Comparison of ENCODE assay signal across 8 mouse cellular contexts in genomic region chr8:126497541-126498428, GRCm38 (mm10). TPM values are rescaled to one million over a fixed set of nuclear protein-coding genes. Genes with fewer than 3 reads are reported as not detected.
DNase-seq lines count a peak whose midpoint lies in the region; ATAC-seq and TF ChIP-seq lines count a peak whose summit lies in the region.

No protein-coding gene starts in this region.

- H3K27ac ChIP-seq in gastrocnemius, adult 2 months = peak overlapping the region; percentile 97
- H3K27ac ChIP-seq in hindbrain, postnatal 0 days = peak overlapping the region; percentile 88
- H3K27ac ChIP-seq in left cerebral cortex, adult 2 months = peak overlapping the region; percentile 93

- intact Hi-C loops in gastrocnemius, adult 2 months (cut with DNase I) = loop anchor here (1.0 to 5.0 kb wide), 7 partner anchors 69 to 475 kb away; partner anchors contain the start of gene Rbm34
- intact Hi-C loops in left cerebral cortex, adult 2 months (cut with DNase I) = loop anchor here (1.0 to 5.0 kb wide), 7 partner anchors 20 to 475 kb away; partner anchors contain the start of gene Rbm34

- H3K36me3 ChIP-seq in hindbrain, postnatal 0 days (ENCODE audit: insufficient read depth, low read length) = no peaks in the 10 kb centered on the region

- H3K9me3 ChIP-seq in hindbrain, postnatal 0 days (ENCODE audit: low read length) = no peaks in the 10 kb centered on the region

- WGBS in hindbrain, postnatal 0 days = 3% methylated on average over 27 of the region's 27 CpGs

- H3K27me3 ChIP-seq in hindbrain, postnatal 0 days (ENCODE audit: insufficient read depth, low read length) = no peaks in the 10 kb centered on the region

- no peaks in the 10 kb centered on the region for H3K4me1 ChIP-seq in hindbrain, postnatal 0 days (ENCODE audit: insufficient read depth, low read length)

- ATAC-seq in hindbrain, postnatal 0 days = peak; percentile 93
- peak; percentile 95 for ATAC-seq in megakaryocyte, adult 5-6 weeks (ENCODE audit: poor library complexity, severe bottlenecking)

- DNase-seq in T-cell, adult 2 months (ENCODE audit: low spot score) = peak; percentile 94
- peak; percentile 91 to 94 for DNase-seq in cerebellum, postnatal 4 days (ENCODE audit: low spot score in 2 of 2)
- DNase-seq in gastrocnemius, adult 2 months = peak; percentile 93
- DNase-seq in hindbrain, postnatal 0 days (ENCODE audit: low spot score) = peak; percentile 93
- peak; percentile 94 to 96 for DNase-seq in left cerebral cortex, adult 2 months (ENCODE audit: extremely low spot score in 1 of 2, low spot score in 2 of 2)
- peak; percentile 96 to 97 for DNase-seq in right cerebral cortex, adult 2 months (ENCODE audit: low spot score in 2 of 2)
- DNase-seq in urinary bladder, postnatal 14 days (ENCODE audit: low spot score) = peak; percentile 91

- peak overlapping the region; percentile 47 for H3K9ac ChIP-seq in hindbrain, postnatal 0 days (replicated peaks; ENCODE audit: low read length)

- TF ChIP-seq CTCF in gastrocnemius, adult 2 months (IDR thresholded peaks at IDR 0.05) = peak; percentile 98
- peak; percentile 100 for TF ChIP-seq CTCF in hindbrain, postnatal 0 days (IDR thresholded peaks at IDR 0.05; ENCODE audit: low read depth)
- TF ChIP-seq CTCF in left cerebral cortex, adult 2 months (IDR thresholded peaks at IDR 0.05) = peak; percentile 99

- H3K4me3 ChIP-seq in gastrocnemius, adult 2 months = peak overlapping the region; percentile 68
- peak overlapping the region; percentile 30 for H3K4me3 ChIP-seq in hindbrain, postnatal 0 days (ENCODE audit: low read length)
- peak overlapping the region; percentile 43 for H3K4me3 ChIP-seq in left cerebral cortex, adult 2 months

- H3K4me2 ChIP-seq in hindbrain, postnatal 0 days (ENCODE audit: low read depth, low read length) = peak overlapping the region; percentile 55

RNA-seq across cellular contexts. Expression of gene Tarbp1, which starts 22.9 kb away (rescaled TPM):
- 1 to 10 TPM; 4.8 to 7.1 TPM for total RNA-seq in gastrocnemius, adult 2 months (2021)
- total RNA-seq in hindbrain, postnatal 0 days (2014; rRNA removed) = 5.0 and 7.6 TPM in 2 replicates
- 1.2 TPM in 2 replicates for polyA plus RNA-seq in hindbrain, postnatal 0 days (2015; fragmentation: Nextera tagmentation; extraction: Ambion mirVana)
- total RNA-seq in left cerebral cortex, adult 2 months (2021) = 1 to 10 TPM; 4.2 to 4.6 TPM
- total RNA-seq in megakaryocyte, adult 5-6 weeks (2015) = 3.2 TPM in 2 replicates
- 2.3 TPM in 2 replicates for total RNA-seq in megakaryocyte, adult 5-6 weeks (2017)

Comparison
In these comparisons a context has a peak if more than half of its experiments do, and no peak if none do; other contexts are left out.
1. Peak in every context shown above with its lines: DNase-seq, ATAC-seq, H3K4me3 ChIP-seq and H3K27ac ChIP-seq.